ENCODE assay signal across 22 mouse cellular contexts in the genomic region with DNA sequence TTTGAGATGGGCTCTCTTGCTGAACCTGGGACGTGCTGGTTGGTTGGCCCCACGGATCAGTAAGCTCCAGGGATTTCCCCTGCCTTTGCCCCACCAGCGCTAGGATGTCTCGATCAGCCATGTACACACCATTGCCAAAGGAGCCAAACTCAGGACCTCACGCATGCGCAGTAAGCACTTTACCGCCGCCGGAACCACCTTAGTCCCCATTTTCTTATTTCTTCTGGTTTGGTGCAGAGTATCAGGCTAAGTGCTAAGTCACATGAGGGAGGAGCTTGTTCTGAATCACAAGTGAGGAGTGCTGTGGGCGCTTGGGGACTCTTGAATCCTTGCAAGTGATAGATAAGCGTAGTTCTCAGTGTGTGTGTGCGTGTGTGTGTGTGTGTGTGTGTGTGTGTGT. TPM values are rescaled to one million over a fixed set of nuclear protein-coding genes. Genes with fewer than 3 reads are reported as not detected.
DNase-seq lines count a peak whose midpoint lies in the region; ATAC-seq and TF ChIP-seq lines count a peak whose summit lies in the region.
"Had no signal": no experiment of that assay in that cellular context is flagged by ENCODE, and none has a peak within 500 bp of the region (broad histone marks: within the 10 kb centered on the region; RNA-seq: fewer than 3 reads in every experiment).

No protein-coding gene starts in this region.

- ATAC-seq in midbrain, embryonic 11.5 days (ENCODE audit: low FRiP score) = no peak
- no peak for ATAC-seq in lung, postnatal 0 days
- no peak for ATAC-seq in erythroblast, adult 5-6 weeks (replicated peaks; ENCODE audit: low FRiP score, poor library complexity, severe bottlenecking)
- ATAC-seq: forebrain, postnatal 0 days; hindbrain, postnatal 0 days; liver, embryonic 12.5 days had no signal

- TF ChIP-seq EP300 in lung, postnatal 0 days (IDR thresholded peaks at IDR 0.05) = no peak

- DNase-seq in midbrain, embryonic 11.5 days (ENCODE audit: low spot score, missing footprints) = peak; percentile 19
- no peak for DNase-seq in midbrain, embryonic 10.5 days (ENCODE audit: low spot score)
- peak; percentile 65 for DNase-seq in ES-E14 (ENCODE audit: low read depth, low spot score)
- peak; percentile 66 for DNase-seq in brain, adult 2 months (ENCODE audit: low read depth, low spot score)
- peak; percentile 16 for DNase-seq in testis, postnatal 14 days (ENCODE audit: low spot score)
- DNase-seq in lung, postnatal 0 days (ENCODE audit: low spot score) = no peak
- DNase-seq: adrenal gland, postnatal 25 days; cerebellum, adult 2 months; forebrain, postnatal 0 days; kidney, adult 18-20 months; layer of hippocampus, adult 9-11 months; right cerebral cortex, adult 18-20 months; thymus, postnatal 36 days had no signal

- no peaks in the 10 kb centered on the region for H3K27me3 ChIP-seq in midbrain, embryonic 11.5 days (ENCODE audit: control insufficient read depth, insufficient read depth, low read length)
- peaks cover 23% of the 10 kb centered on the region for H3K27me3 ChIP-seq in midbrain, embryonic 10.5 days (ENCODE audit: low read depth, poor library complexity, severe bottlenecking)
- H3K27me3 ChIP-seq in lung, postnatal 0 days (replicated peaks; ENCODE audit: insufficient read depth, low read length) = 0 out of 2 replicates have a peak, but pooled peaks cover 4% of the 10 kb centered on the region

- no peak for TF ChIP-seq CTCF in lung, postnatal 0 days (IDR thresholded peaks at IDR 0.05)

- H3K36me3 ChIP-seq in midbrain, embryonic 11.5 days (ENCODE audit: control insufficient read depth, insufficient read depth, low read length) = no peaks in the 10 kb centered on the region
- no peaks in the 10 kb centered on the region for H3K36me3 ChIP-seq in midbrain, embryonic 10.5 days
- no peaks in the 10 kb centered on the region for H3K36me3 ChIP-seq in ES-E14 (ENCODE audit: control insufficient read depth, insufficient read depth, low read length, poor library complexity, severe bottlenecking)
- H3K36me3 ChIP-seq in lung, postnatal 0 days (ENCODE audit: insufficient read depth, low read length) = no peaks in the 10 kb centered on the region
- H3K36me3 ChIP-seq: embryonic facial prominence, embryonic 13.5 days; limb, embryonic 12.5 days; liver, embryonic 12.5 days; midbrain, embryonic 12.5 days; neural tube, embryonic 12.5 days had no signal

- H3K4me1 ChIP-seq in midbrain, embryonic 11.5 days (ENCODE audit: control insufficient read depth, insufficient read depth, low read length) = peaks cover 6% of the 10 kb centered on the region; the same call in 1 of the 2 replicates
- H3K4me1 ChIP-seq in midbrain, embryonic 10.5 days = peaks cover 14% of the 10 kb centered on the region
- peaks cover 5 to 23% of the 10 kb centered on the region in 2 experiments; a peak in 2 of 4 replicates for H3K4me1 ChIP-seq in ES-E14 (ENCODE audit: control insufficient read depth in 2 of 2, insufficient read depth in 2 of 2, low read length in 2 of 2, poor library complexity in 1 of 2)
- H3K4me1 ChIP-seq in lung, postnatal 0 days (ENCODE audit: insufficient read depth, low read depth, low read length) = no peaks in the 10 kb centered on the region

- no peak overlapping the region for H3K4me2 ChIP-seq in midbrain, embryonic 11.5 days
- no peak overlapping the region for H3K4me2 ChIP-seq in lung, postnatal 0 days (replicated peaks; ENCODE audit: low read depth, low read length)
- H3K4me2 ChIP-seq: embryonic facial prominence, embryonic 13.5 days; limb, embryonic 12.5 days; liver, embryonic 12.5 days; midbrain, embryonic 12.5 days; neural tube, embryonic 12.5 days had no signal

- WGBS in midbrain, embryonic 11.5 days = 80% methylated on average over 12 of the region's 12 CpGs
- 81% methylated on average over 12 of the region's 12 CpGs for WGBS in midbrain, embryonic 10.5 days
- WGBS in lung, postnatal 0 days = 77% methylated on average over 12 of the region's 12 CpGs

- no peak overlapping the region for H3K27ac ChIP-seq in midbrain, embryonic 11.5 days (ENCODE audit: low read depth, low read length)
- H3K27ac ChIP-seq in midbrain, embryonic 10.5 days (replicated peaks) = no peak overlapping the region
- H3K27ac ChIP-seq in ES-E14 (ENCODE audit: insufficient read depth, low read depth, low read length, poor library complexity, severe bottlenecking) = peak overlapping the region; percentile 8; the same call in 1 of the 2 replicates
- no peak overlapping the region for H3K27ac ChIP-seq in lung, postnatal 0 days (ENCODE audit: low read length)
- H3K27ac ChIP-seq: embryonic facial prominence, embryonic 13.5 days; hindbrain, postnatal 0 days; limb, embryonic 12.5 days; liver, embryonic 12.5 days; midbrain, embryonic 12.5 days; neural tube, embryonic 12.5 days had no signal

- in situ Hi-C loops in ES-E14 (cut with MboI; ENCODE audit: low sequenced_read_pairs in 2 of 2, unreplicated experiment in 2 of 2) = loop anchor here in 1 of 2 experiments (10.0 kb wide), 2 partner anchors 100 to 520 kb away; partner anchors contain the start of gene Mmp17

- no peaks in the 10 kb centered on the region for H3K9me3 ChIP-seq in midbrain, embryonic 11.5 days (ENCODE audit: control insufficient read depth, low read length)
- H3K9me3 ChIP-seq in midbrain, embryonic 10.5 days (replicated peaks) = no peaks in the 10 kb centered on the region
- no peaks in the 10 kb centered on the region for H3K9me3 ChIP-seq in ES-E14 (ENCODE audit: control insufficient read depth, insufficient read depth, low read depth, low read length)
- H3K9me3 ChIP-seq in lung, postnatal 0 days (ENCODE audit: low read length) = no peaks in the 10 kb centered on the region
- H3K9me3 ChIP-seq: embryonic facial prominence, embryonic 13.5 days; limb, embryonic 12.5 days; liver, embryonic 12.5 days; midbrain, embryonic 12.5 days; neural tube, embryonic 12.5 days had no signal

- no peak overlapping the region for H3K9ac ChIP-seq in midbrain, embryonic 11.5 days (ENCODE audit: low read length)
- H3K9ac ChIP-seq in ES-E14 (ENCODE audit: insufficient read depth, low read depth, low read length, poor library complexity, severe bottlenecking) = peak overlapping the region; percentile 62
- no peak overlapping the region for H3K9ac ChIP-seq in lung, postnatal 0 days (replicated peaks; ENCODE audit: low read depth)
- H3K9ac ChIP-seq: embryonic facial prominence, embryonic 13.5 days; forebrain, postnatal 0 days; limb, embryonic 12.5 days; liver, embryonic 12.5 days; midbrain, embryonic 12.5 days; neural tube, embryonic 12.5 days had no signal

- no peak overlapping the region for H3K4me3 ChIP-seq in midbrain, embryonic 11.5 days (ENCODE audit: low read depth, low read length)
- no peak overlapping the region for H3K4me3 ChIP-seq in midbrain, embryonic 10.5 days
- peak overlapping the region; percentile 27 to 55; a peak in 3 of 4 replicates for H3K4me3 ChIP-seq in ES-E14 (ENCODE audit: insufficient read depth in 1 of 2, low read depth in 1 of 2, low read length in 2 of 2, poor library complexity in 1 of 2, severe bottlenecking in 1 of 2)
- H3K4me3 ChIP-seq in lung, postnatal 0 days (ENCODE audit: low read depth, low read length) = no peak overlapping the region
- H3K4me3 ChIP-seq: embryonic facial prominence, embryonic 13.5 days; heart, adult 2 months; limb, embryonic 12.5 days; liver, embryonic 12.5 days; midbrain, embryonic 12.5 days; neural tube, embryonic 12.5 days had no signal

TF ChIP-seq in ES-E14, 5 proteins besides CTCF, POLR2A, EP300 and RAD21:
- TF ChIP-seq MAFK (IDR thresholded peaks at IDR 0.05; ENCODE audit: insufficient read depth, low read depth, low read length) (no peak), ZNF384 (IDR thresholded peaks at IDR 0.05; ENCODE audit: low read depth, low read length) (no peak), ZC3H11A (IDR thresholded peaks at IDR 0.05; ENCODE audit: borderline replicate concordance, low read depth, low read length) (no peak), CHD2 (IDR thresholded peaks at IDR 0.05; ENCODE audit: low read depth, low read length) (no peak), HCFC1 (IDR thresholded peaks at IDR 0.05; ENCODE audit: borderline replicate concordance, insufficient read depth, low read length) (no peak)

RNA-seq across cellular contexts. Expression of gene Adgrd1, which starts 31.2 kb away (rescaled TPM):
- 0.07 and 0.15 TPM in 2 replicates for polyA plus RNA-seq in midbrain, embryonic 11.5 days (2014; fragmentation: Nextera tagmentation; extraction: Ambion mirVana)
- polyA plus RNA-seq in midbrain, embryonic 10.5 days (2016; fragmentation: Nextera tagmentation; extraction: Ambion mirVana) = 0.09 and 0.16 TPM in 2 replicates
- 1.1 and 2.8 TPM in 2 replicates for total RNA-seq in ES-E14 (2012; rRNA removed)
- 1.5 and 1.8 TPM in 2 replicates for polyA plus RNA-seq in lung, postnatal 0 days (2015; fragmentation: Nextera tagmentation; extraction: Ambion mirVana)
- total RNA-seq in erythroblast, adult 5-6 weeks (2015; ENCODE audit: low replicate concordance) = not detected in 2 replicates
- total RNA-seq in erythroblast, adult 5-6 weeks (2017; ENCODE audit: low replicate concordance) = 0.09 TPM in 1 of 2 replicates, not detected in the other
- total RNA-seq: monocyte, adult 5-6 weeks had no signal
- polyA plus RNA-seq: limb, embryonic 12.5 days had no signal

RNA-seq across cellular contexts. Expression of gene Ran, which starts 45.4 kb away (rescaled TPM):
- 948 and 951 TPM in 2 replicates for polyA plus RNA-seq in midbrain, embryonic 11.5 days (2014; fragmentation: Nextera tagmentation; extraction: Ambion mirVana)
- 965 and 1,091 TPM in 2 replicates for polyA plus RNA-seq in midbrain, embryonic 10.5 days (2016; fragmentation: Nextera tagmentation; extraction: Ambion mirVana)
- total RNA-seq in ES-E14 (2012; rRNA removed) = 642 and 877 TPM in 2 replicates
- polyA plus RNA-seq in lung, postnatal 0 days (2015; fragmentation: Nextera tagmentation; extraction: Ambion mirVana) = 126 and 138 TPM in 2 replicates
- 125 and 151 TPM in 2 replicates for total RNA-seq in erythroblast, adult 5-6 weeks (2015; ENCODE audit: low replicate concordance)
- 77.9 and 87.8 TPM in 2 replicates for total RNA-seq in erythroblast, adult 5-6 weeks (2017; ENCODE audit: low replicate concordance)

RNA-seq across cellular contexts. Expression of gene Stx2, which starts 56.9 kb away (rescaled TPM):
- polyA plus RNA-seq in midbrain, embryonic 11.5 days (2014; fragmentation: Nextera tagmentation; extraction: Ambion mirVana) = 26.0 and 27.6 TPM in 2 replicates
- polyA plus RNA-seq in midbrain, embryonic 10.5 days (2016; fragmentation: Nextera tagmentation; extraction: Ambion mirVana) = 26.5 and 26.6 TPM in 2 replicates
- 6.8 and 9.4 TPM in 2 replicates for total RNA-seq in ES-E14 (2012; rRNA removed)
- 15.1 and 18.2 TPM in 2 replicates for polyA plus RNA-seq in lung, postnatal 0 days (2015; fragmentation: Nextera tagmentation; extraction: Ambion mirVana)
- 48.0 and 57.3 TPM in 2 replicates for total RNA-seq in erythroblast, adult 5-6 weeks (2015; ENCODE audit: low replicate concordance)
- total RNA-seq in erythroblast, adult 5-6 weeks (2017; ENCODE audit: low replicate concordance) = 160 and 298 TPM in 2 replicates

Comparison
In these comparisons a context has a peak if more than half of its experiments do, and no peak if none do; other contexts are left out.
1. DNase-seq: peak in midbrain, embryonic 11.5 days (single experiment), ES-E14 (single experiment), brain, adult 2 months (single experiment) and testis, postnatal 14 days (single experiment); none in midbrain, embryonic 10.5 days (single experiment) and lung, postnatal 0 days (single experiment).
2. H3K4me3 ChIP-seq: peak in ES-E14 (2 of 2); none in midbrain, embryonic 11.5 days (single experiment), midbrain, embryonic 10.5 days (single experiment) and lung, postnatal 0 days (single experiment).